In the genomic region with DNA sequence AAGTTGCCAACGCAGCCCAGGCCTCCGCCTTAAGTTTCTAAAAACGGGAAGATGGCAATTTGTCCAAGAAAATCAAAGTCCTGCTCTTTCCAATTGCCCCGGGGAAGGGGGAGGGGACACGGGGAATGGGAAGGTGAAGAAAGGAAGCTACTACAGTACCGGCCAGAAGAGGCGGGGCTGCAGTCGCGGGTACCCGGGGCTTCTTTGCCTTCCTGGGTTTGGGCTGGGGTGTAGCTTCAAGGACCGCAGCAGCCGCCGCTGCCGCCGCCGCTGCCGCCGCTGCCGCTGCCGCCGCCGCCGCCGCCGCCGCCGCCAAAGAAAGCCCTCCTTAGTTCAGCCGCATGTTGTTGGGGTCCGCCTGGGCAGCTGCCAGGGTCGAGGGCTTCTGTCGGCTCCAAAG, we compare ENCODE assay signal across 8 mouse cellular contexts. TPM values are rescaled to one million over a fixed set of nuclear protein-coding genes. Genes with fewer than 3 reads are reported as not detected.
DNase-seq lines count a peak whose midpoint lies in the region; ATAC-seq and TF ChIP-seq lines count a peak whose summit lies in the region.

No protein-coding gene starts in this region.

- H3K27me3 ChIP-seq in kidney, embryonic 15.5 days: peaks cover 52% of the 10 kb centered on the region
- H3K27me3 ChIP-seq in forebrain, embryonic 15.5 days: no peaks in the 10 kb centered on the region
- no peaks in the 10 kb centered on the region for H3K27me3 ChIP-seq in kidney, postnatal 0 days (ENCODE audit: insufficient read depth, low read length)
- peaks cover 12% of the 10 kb centered on the region for H3K27me3 ChIP-seq in neural tube, embryonic 13.5 days

- H3K4me2 ChIP-seq in kidney, embryonic 15.5 days: peak overlapping the region; percentile 86
- H3K4me2 ChIP-seq in forebrain, embryonic 15.5 days (replicated peaks): peak overlapping the region; percentile 81
- peak overlapping the region; percentile 79 for H3K4me2 ChIP-seq in kidney, postnatal 0 days (ENCODE audit: low read length)
- peak overlapping the region; percentile 77 for H3K4me2 ChIP-seq in neural tube, embryonic 13.5 days

- H3K4me3 ChIP-seq in kidney, embryonic 15.5 days (replicated peaks): peak overlapping the region; percentile 58
- H3K4me3 ChIP-seq in forebrain, embryonic 15.5 days: peak overlapping the region; percentile 65
- H3K4me3 ChIP-seq in kidney, postnatal 0 days (replicated peaks; ENCODE audit: low read depth, low read length): peak overlapping the region; percentile 51
- peak overlapping the region; percentile 55 for H3K4me3 ChIP-seq in neural tube, embryonic 13.5 days

- no peak for DNase-seq in kidney, adult 8-10 months
- peak; percentile 52 for DNase-seq in ZHBTc4 (ENCODE audit: low read depth, low spot score)
- DNase-seq in kidney, postnatal 0 days (ENCODE audit: low spot score): no peak
- no peak for DNase-seq in layer of hippocampus, adult 8-10 months (ENCODE audit: low spot score in 2 of 2)
- no peak for DNase-seq in ovary, postnatal 10 days (ENCODE audit: low spot score)

- peaks cover 8% of the 10 kb centered on the region; the same call in 1 of the 2 replicates for H3K4me1 ChIP-seq in kidney, embryonic 15.5 days
- H3K4me1 ChIP-seq in forebrain, embryonic 15.5 days: peaks cover 19% of the 10 kb centered on the region; the same call in 1 of the 2 replicates
- no peaks in the 10 kb centered on the region for H3K4me1 ChIP-seq in kidney, postnatal 0 days (replicated peaks; ENCODE audit: insufficient read depth, low read length)
- H3K4me1 ChIP-seq in neural tube, embryonic 13.5 days (replicated peaks): peaks cover 5% of the 10 kb centered on the region

- peak overlapping the region; percentile 44; the same call in 1 of the 2 replicates for H3K9ac ChIP-seq in kidney, embryonic 15.5 days
- peak overlapping the region; percentile 54 for H3K9ac ChIP-seq in forebrain, embryonic 15.5 days (replicated peaks)
- peak overlapping the region; percentile 37; the same call in 1 of the 2 replicates for H3K9ac ChIP-seq in kidney, postnatal 0 days (ENCODE audit: low read depth, low read length)
- peak overlapping the region; percentile 71 for H3K9ac ChIP-seq in neural tube, embryonic 13.5 days

- ATAC-seq in kidney, embryonic 15.5 days (replicated peaks; ENCODE audit: low FRiP score): no peak
- peak; percentile 17 for ATAC-seq in forebrain, embryonic 15.5 days (replicated peaks)
- ATAC-seq in kidney, postnatal 0 days (replicated peaks; ENCODE audit: low FRiP score, low read depth): no peak
- ATAC-seq in neural tube, embryonic 13.5 days (ENCODE audit: low read depth): peak; percentile 0; the same call in 1 of the 2 replicates

- 28% methylated on average over 26 of the region's 31 CpGs for WGBS in kidney, embryonic 15.5 days
- 31% methylated on average over 31 of the region's 31 CpGs for WGBS in forebrain, embryonic 15.5 days
- WGBS in kidney, postnatal 0 days: 37% methylated on average over 28 of the region's 31 CpGs
- 17% methylated on average over 31 of the region's 31 CpGs for WGBS in neural tube, embryonic 13.5 days

- no peaks in the 10 kb centered on the region for H3K9me3 ChIP-seq in kidney, embryonic 15.5 days (replicated peaks)
- no peaks in the 10 kb centered on the region for H3K9me3 ChIP-seq in forebrain, embryonic 15.5 days
- H3K9me3 ChIP-seq in kidney, postnatal 0 days (replicated peaks; ENCODE audit: low read length): no peaks in the 10 kb centered on the region
- no peaks in the 10 kb centered on the region for H3K9me3 ChIP-seq in neural tube, embryonic 13.5 days

- H3K27ac ChIP-seq in kidney, embryonic 15.5 days: peak overlapping the region; percentile 71
- H3K27ac ChIP-seq in forebrain, embryonic 15.5 days (replicated peaks): peak overlapping the region; percentile 87
- no peak overlapping the region for H3K27ac ChIP-seq in kidney, postnatal 0 days
- H3K27ac ChIP-seq in neural tube, embryonic 13.5 days (replicated peaks): peak overlapping the region; percentile 73

- no peaks in the 10 kb centered on the region for H3K36me3 ChIP-seq in kidney, embryonic 15.5 days
- H3K36me3 ChIP-seq in forebrain, embryonic 15.5 days: no peaks in the 10 kb centered on the region
- H3K36me3 ChIP-seq in kidney, postnatal 0 days (ENCODE audit: insufficient read depth, low read length): no peaks in the 10 kb centered on the region
- no peaks in the 10 kb centered on the region for H3K36me3 ChIP-seq in neural tube, embryonic 13.5 days

- TF ChIP-seq CTCF in kidney, postnatal 0 days (IDR thresholded peaks at IDR 0.05; ENCODE audit: low read depth): no peak

RNA-seq across cellular contexts. Expression of a gene that starts 0.6 kb away (rescaled TPM):
- 2.9 and 4.4 TPM in 2 replicates for polyA plus RNA-seq in kidney, embryonic 15.5 days (2015; fragmentation: Nextera tagmentation; extraction: Ambion mirVana)
- polyA plus RNA-seq in forebrain, embryonic 15.5 days (2015; fragmentation: Nextera tagmentation; extraction: Ambion mirVana): 14.3 and 14.9 TPM in 2 replicates
- 2.0 and 2.4 TPM in 2 replicates for polyA plus RNA-seq in kidney, postnatal 0 days (2015; fragmentation: Nextera tagmentation; extraction: Ambion mirVana)
- polyA plus RNA-seq in neural tube, embryonic 13.5 days (2015; fragmentation: Nextera tagmentation; extraction: Ambion mirVana): 8.7 and 9.1 TPM in 2 replicates
- total RNA-seq in layer of hippocampus, adult 8-10 months (2022): 10 to 100 TPM; 62.5 to 82.1 (median 71.9) TPM

Comparison
In these comparisons a context has a peak if more than half of its experiments do, and no peak if none do; other contexts are left out.
1. ATAC-seq: peak in forebrain, embryonic 15.5 days (single experiment) and neural tube, embryonic 13.5 days (single experiment); none in kidney, embryonic 15.5 days (single experiment) and kidney, postnatal 0 days (single experiment).
2. Peak in every context shown above with its lines, with median percentiles within 50 percentile points of each other: H3K4me2 ChIP-seq, H3K4me3 ChIP-seq and H3K9ac ChIP-seq.